Comparison of ENCODE assay signal across 28 mouse cellular contexts in genomic region chr10:121986997-121987396, GRCm38 (mm10).
A peak's percentile ranks its signal among the peaks of the same experiment; 100 is the strongest.
DNase-seq lines count a peak whose midpoint lies in the region; ATAC-seq and TF ChIP-seq lines count a peak whose summit lies in the region.
"Had no signal": no experiment of that assay in that cellular context is flagged by ENCODE, and none has a peak within 500 bp of the region (broad histone marks: within the 10 kb centered on the region; RNA-seq: fewer than 3 reads in every experiment).

No protein-coding gene starts in this region.

- TF ChIP-seq CTCF in lung, postnatal 0 days (IDR thresholded peaks at IDR 0.05) = no peak
- TF ChIP-seq CTCF in lung, adult 2 months (IDR thresholded peaks at IDR 0.05; ENCODE audit: insufficient read depth, low read length) = no peak
- no peak for TF ChIP-seq CTCF in stomach, postnatal 0 days (IDR thresholded peaks at IDR 0.05; ENCODE audit: low read depth)

- TF ChIP-seq EP300 in lung, postnatal 0 days (IDR thresholded peaks at IDR 0.05) = no peak
- no peak for TF ChIP-seq EP300 in stomach, postnatal 0 days (optimal IDR thresholded peaks at IDR 0.05)

- DNase-seq in lung, postnatal 0 days (ENCODE audit: low spot score) = peak; percentile 16
- DNase-seq in lung, postnatal 4 days = no peak
- DNase-seq in lung, postnatal 36 days = peak; percentile 29
- DNase-seq in lung, adult 2 months = no peak
- peak; percentile 41 for DNase-seq in stomach, postnatal 0 days (ENCODE audit: low spot score)
- DNase-seq: adrenal gland, adult 8-10 months; adrenal gland, postnatal 14 days; adrenal gland, postnatal 36 days; B cell, adult 2 months; cerebellum, adult 11-12 months; cerebellum, adult 2 months; cerebellum, adult 9-10 months; cerebellum, postnatal 10 days; cerebellum, postnatal 25 days; embryo, embryonic 11 days had no signal

- ATAC-seq in lung, postnatal 0 days = no peak
- ATAC-seq in stomach, postnatal 0 days (ENCODE audit: low FRiP score, low TSS enrichment) = peak; percentile 83
- no peak for ATAC-seq in midbrain, embryonic 13.5 days
- ATAC-seq: activated CD4-positive, CD25-positive, alpha-beta regulatory T cell, adult 4 months; CD4-positive, CD25-positive, alpha-beta regulatory T cell, adult 4 months; forebrain, embryonic 14.5 days; forebrain, embryonic 16.5 days; Patski had no signal

- H3K9ac ChIP-seq in lung, postnatal 0 days (replicated peaks; ENCODE audit: low read depth) = no peak overlapping the region
- H3K9ac ChIP-seq in stomach, postnatal 0 days (ENCODE audit: low read length) = no peak overlapping the region
- no peak overlapping the region for H3K9ac ChIP-seq in midbrain, embryonic 13.5 days (replicated peaks)
- H3K9ac ChIP-seq: embryonic facial prominence, embryonic 13.5 days; embryonic facial prominence, embryonic 15.5 days; forebrain, embryonic 12.5 days had no signal

- H3K36me3 ChIP-seq in lung, postnatal 0 days (ENCODE audit: insufficient read depth, low read length) = no peaks in the 10 kb centered on the region
- no peaks in the 10 kb centered on the region for H3K36me3 ChIP-seq in stomach, postnatal 0 days (ENCODE audit: control insufficient read depth, insufficient read depth, low read length)
- no peaks in the 10 kb centered on the region for H3K36me3 ChIP-seq in midbrain, embryonic 13.5 days
- H3K36me3 ChIP-seq: embryonic facial prominence, embryonic 13.5 days; embryonic facial prominence, embryonic 15.5 days; forebrain, embryonic 10.5 days; forebrain, embryonic 12.5 days; G1E had no signal

- TF ChIP-seq POLR2A in lung, adult 2 months (IDR thresholded peaks at IDR 0.05; ENCODE audit: borderline replicate concordance, extremely low read depth, low read depth, low read length) = no peak

- H3K4me3 ChIP-seq in lung, postnatal 0 days (ENCODE audit: low read depth, low read length) = no peak overlapping the region
- no peak overlapping the region for H3K4me3 ChIP-seq in lung, adult 2 months (replicated peaks; ENCODE audit: extremely low read depth, low read depth, low read length)
- no peak overlapping the region for H3K4me3 ChIP-seq in stomach, postnatal 0 days (ENCODE audit: low read depth, low read length)
- no peak overlapping the region for H3K4me3 ChIP-seq in midbrain, embryonic 13.5 days (replicated peaks)
- H3K4me3 ChIP-seq: embryonic facial prominence, embryonic 13.5 days; embryonic facial prominence, embryonic 15.5 days; erythroblast, embryonic 14.5 days; forebrain, embryonic 10.5 days; forebrain, embryonic 12.5 days had no signal

- WGBS in lung, postnatal 0 days = 63% methylated on average over 4 of the region's 4 CpGs
- 58% methylated on average over 4 of the region's 4 CpGs for WGBS in lung, adult 2 months
- WGBS in stomach, postnatal 0 days = 51% methylated on average over 4 of the region's 4 CpGs
- WGBS in midbrain, embryonic 13.5 days = 45% methylated on average over 4 of the region's 4 CpGs

- no peaks in the 10 kb centered on the region for H3K4me1 ChIP-seq in lung, postnatal 0 days (ENCODE audit: insufficient read depth, low read depth, low read length)
- H3K4me1 ChIP-seq in lung, adult 2 months (ENCODE audit: control insufficient read depth, insufficient read depth, low read length) = no peaks in the 10 kb centered on the region; the same call in 1 of the 2 replicates
- no peaks in the 10 kb centered on the region; the same call in 1 of the 2 replicates for H3K4me1 ChIP-seq in stomach, postnatal 0 days (replicated peaks; ENCODE audit: control insufficient read depth, insufficient read depth)
- H3K4me1 ChIP-seq in midbrain, embryonic 13.5 days (replicated peaks) = no peaks in the 10 kb centered on the region
- H3K4me1 ChIP-seq: embryonic facial prominence, embryonic 15.5 days; forebrain, embryonic 10.5 days had no signal

- no peaks in the 10 kb centered on the region for H3K9me3 ChIP-seq in lung, postnatal 0 days (ENCODE audit: low read length)
- H3K9me3 ChIP-seq in stomach, postnatal 0 days (ENCODE audit: control insufficient read depth, low read length) = no peaks in the 10 kb centered on the region
- no peaks in the 10 kb centered on the region for H3K9me3 ChIP-seq in midbrain, embryonic 13.5 days
- H3K9me3 ChIP-seq: embryonic facial prominence, embryonic 13.5 days; embryonic facial prominence, embryonic 15.5 days; forebrain, embryonic 10.5 days; forebrain, embryonic 12.5 days had no signal

- H3K27ac ChIP-seq in lung, postnatal 0 days (ENCODE audit: low read length) = no peak overlapping the region
- no peak overlapping the region for H3K27ac ChIP-seq in stomach, postnatal 0 days (replicated peaks)
- no peak overlapping the region for H3K27ac ChIP-seq in midbrain, embryonic 13.5 days
- H3K27ac ChIP-seq: embryonic facial prominence, embryonic 13.5 days; embryonic facial prominence, embryonic 15.5 days; forebrain, embryonic 10.5 days; forebrain, embryonic 12.5 days had no signal

- H3K4me2 ChIP-seq in lung, postnatal 0 days (replicated peaks; ENCODE audit: low read depth, low read length) = no peak overlapping the region
- no peak overlapping the region for H3K4me2 ChIP-seq in stomach, postnatal 0 days (replicated peaks; ENCODE audit: low read depth)
- no peak overlapping the region for H3K4me2 ChIP-seq in midbrain, embryonic 13.5 days (replicated peaks)
- H3K4me2 ChIP-seq: embryonic facial prominence, embryonic 13.5 days; embryonic facial prominence, embryonic 15.5 days; forebrain, embryonic 12.5 days had no signal

- no peaks in the 10 kb centered on the region for H3K27me3 ChIP-seq in lung, postnatal 0 days (replicated peaks; ENCODE audit: insufficient read depth, low read length)
- no peaks in the 10 kb centered on the region for H3K27me3 ChIP-seq in stomach, postnatal 0 days (ENCODE audit: control insufficient read depth, insufficient read depth, low read length)
- H3K27me3 ChIP-seq in midbrain, embryonic 13.5 days = no peaks in the 10 kb centered on the region
- H3K27me3 ChIP-seq: CH12.LX; embryonic facial prominence, embryonic 13.5 days; embryonic facial prominence, embryonic 15.5 days; forebrain, embryonic 12.5 days; Patski had no signal

Comparison
In these comparisons a context has a peak if more than half of its experiments do, and no peak if none do; other contexts are left out.
1. DNase-seq: peak in lung, postnatal 0 days (single experiment), lung, postnatal 36 days (single experiment) and stomach, postnatal 0 days (single experiment); none in lung, postnatal 4 days (0 of 2) and lung, adult 2 months (single experiment).